Mouse (Mus musculus) C2C12 (cell line): Measurements from ENCODE around the gene Fam155a. TPM values are rescaled to one million over a fixed set of nuclear protein-coding genes. Genes with fewer than 3 reads are reported as not detected.

ENCODE experiments used
- H3K27me3 ChIP-seq: one replicate; pipeline ENCODE4 v1.6.1; 2011; ENCODE audit not compliant: control insufficient read depth, insufficient read depth, insufficient read length
- H3K36me3 ChIP-seq: one replicate; pipeline ENCODE4 v1.6.1; 2011; ENCODE audit not compliant: control insufficient read depth, insufficient read depth
- H3K4me3 ChIP-seq: one replicate; pipeline ENCODE4 v1.5.1; 2011; ENCODE audit warnings: mild to moderate bottlenecking, control low read depth; ENCODE audit not compliant: poor library complexity, insufficient read depth, severe bottlenecking
- H3K79me2 ChIP-seq: one replicate; pipeline ENCODE4 v1.6.1; 2011; ENCODE audit not compliant: control insufficient read depth, insufficient read depth
- H3K79me3 ChIP-seq: one replicate; pipeline ENCODE4 v1.6.1; 2011; ENCODE audit warnings: low read depth, control low read depth
- H3ac ChIP-seq: one replicate; pipeline ENCODE3; 2011; ENCODE audit warnings: low read depth; ENCODE audit not compliant: control insufficient read depth, insufficient read length
- CEBPB ChIP-seq: IDR thresholded peaks from one replicate; pipeline ENCODE4 v1.6.1; 2011; ENCODE audit warnings: low read depth, mild to moderate bottlenecking, control low read depth, moderate library complexity
- CTCF ChIP-seq: IDR thresholded peaks from one replicate; pipeline ENCODE4 v1.5.1; 2011; ENCODE audit not compliant: control insufficient read depth, insufficient read depth, insufficient read length
- FOSL1 ChIP-seq: IDR thresholded peaks from one replicate; pipeline ENCODE4 v1.8.0; 2011; ENCODE audit warnings: mild to moderate bottlenecking, low read length; ENCODE audit not compliant: poor library complexity, insufficient read depth, severe bottlenecking
- MAX ChIP-seq: IDR thresholded peaks from one replicate; pipeline ENCODE4 v1.6.1; 2011; ENCODE audit warnings: mild to moderate bottlenecking, control low read depth
- MYOD1 ChIP-seq: IDR thresholded peaks from one replicate; pipeline ENCODE4 v1.6.1; 2011; ENCODE audit warnings: low read depth; ENCODE audit not compliant: control insufficient read depth, insufficient read length
- MYOG ChIP-seq: IDR thresholded peaks from one replicate; pipeline ENCODE4 v1.6.1; 2011; ENCODE audit not compliant: control insufficient read depth, insufficient read length; ENCODE audit errors: extremely low read depth
- USF1 ChIP-seq: IDR thresholded peaks from one replicate; pipeline ENCODE4 v1.6.1; 2011; ENCODE audit warnings: low read depth, mild to moderate bottlenecking, control low read depth, moderate library complexity
- polyA plus RNA-seq: library from polyadenylated mRNA; unstranded; fragments of >200 nt; fragmentation: generic; extraction: Trizol; gene quantifications from one replicate; pipeline ENCODE4 v1.2.1, GENCODE M21; 2012; ENCODE audit warnings: missing spikeins

Fam155a gene
- polyA plus RNA-seq, 1 experiment, result not detected

GRCm38 (mm10) chr8:9335285-9335932 lies 435.6 kb downstream of the Fam155a start:
- Histone ChIP-seq H3K36me3 (no peaks in the 10 kb centered on the region), H3K4me3 (no peak overlapping the region), H3K79me3 (no peaks in the 10 kb centered on the region), H3K27me3 (no peaks in the 10 kb centered on the region), H3K79me2 (no peaks in the 10 kb centered on the region), H3ac (no peak overlapping the region)
- TF ChIP-seq CEBPB, result no peak
- no peak for TF ChIP-seq MAX
- TF ChIP-seq CTCF, result no peak
- no peak for TF ChIP-seq MYOD1
- TF ChIP-seq FOSL1, result no peak

- Histone ChIP-seq H3K27me3 (no peaks in the 10 kb centered on the region), H3K36me3 (no peaks in the 10 kb centered on the region), H3K4me3 (no peak overlapping the region), H3ac (no peak overlapping the region), H3K79me2 (no peaks in the 10 kb centered on the region), H3K79me3 (no peaks in the 10 kb centered on the region)
- no peak for TF ChIP-seq FOSL1
- TF ChIP-seq MYOG, result no peak
- TF ChIP-seq MAX, result no peak
- no peak for TF ChIP-seq CTCF
- no peak for TF ChIP-seq CEBPB
- no peak for TF ChIP-seq USF1
- TF ChIP-seq MYOD1, result no peak
Observed at GRCm38 (mm10) chr8:9332766-9333165, 438.2 kb downstream of the Fam155a start.

DNA sequence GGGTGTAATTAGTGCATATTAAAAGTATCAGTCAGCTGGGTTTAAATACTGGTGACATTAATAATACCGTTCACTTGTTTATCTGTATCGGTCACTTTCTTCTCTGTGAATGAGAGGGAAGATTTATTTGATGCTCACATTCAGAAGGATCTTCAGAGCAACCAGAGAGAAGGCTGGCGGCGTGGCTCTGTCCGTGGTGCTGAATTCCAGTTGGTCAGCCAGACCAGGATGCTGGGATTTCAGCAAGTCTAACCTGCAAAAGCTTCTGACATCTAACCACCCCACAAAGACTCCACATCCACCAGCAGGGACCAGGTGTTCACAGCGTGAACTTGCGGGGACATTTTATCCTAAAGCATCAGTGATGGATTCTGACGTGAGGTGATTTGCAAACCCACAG lies 461.5 kb downstream of the Fam155a start:
- no peak for TF ChIP-seq CEBPB
- TF ChIP-seq MYOG, result no peak
- no peak for TF ChIP-seq CTCF
- TF ChIP-seq MAX, result no peak
- TF ChIP-seq MYOD1, result no peak
- TF ChIP-seq FOSL1, result no peak
- no peak for TF ChIP-seq USF1
- H3ac ChIP-seq, result no peak overlapping the region
- no peaks in the 10 kb centered on the region for H3K79me3 ChIP-seq
- no peaks in the 10 kb centered on the region for H3K27me3 ChIP-seq
- H3K4me3 ChIP-seq, result no peak overlapping the region
- no peaks in the 10 kb centered on the region for H3K79me2 ChIP-seq
- H3K36me3 ChIP-seq, result no peaks in the 10 kb centered on the region

GRCm38 (mm10) chr8:9303526-9304135 lies 467.3 kb downstream of the Fam155a start:
- TF ChIP-seq MAX (no peak), FOSL1 (no peak), MYOD1 (no peak), USF1 (no peak), CTCF (no peak), MYOG (no peak), CEBPB (no peak)

DNA sequence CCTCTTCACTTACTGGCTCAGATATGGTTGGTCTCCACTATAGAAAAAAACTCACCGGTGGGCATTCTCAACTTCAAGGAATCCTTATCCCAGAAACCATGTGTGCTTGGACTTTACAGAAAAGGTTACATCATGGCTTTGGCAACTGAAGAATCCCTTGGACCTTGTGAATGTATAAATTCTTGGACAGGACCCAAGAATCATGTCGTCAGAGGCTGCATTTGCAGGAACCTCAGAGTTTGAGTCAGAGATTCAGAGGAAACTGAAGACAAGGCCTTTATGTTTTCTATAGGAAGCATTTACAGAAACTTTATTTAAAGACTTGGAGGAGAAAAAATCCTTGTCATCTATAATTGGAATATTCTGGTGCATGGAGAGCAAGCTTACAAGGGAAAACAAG lies 475.9 kb downstream of the Fam155a start:
- Histone ChIP-seq H3K79me3 (no peaks in the 10 kb centered on the region), H3ac (no peak overlapping the region), H3K27me3 (no peaks in the 10 kb centered on the region), H3K4me3 (no peak overlapping the region), H3K79me2 (no peaks in the 10 kb centered on the region), H3K36me3 (no peaks in the 10 kb centered on the region)
- TF ChIP-seq MYOG (no peak), MYOD1 (no peak)

More at GRCm38 (mm10) chr8:9303526-9304135, 467.3 kb downstream of the Fam155a start:
- Histone ChIP-seq H3K36me3 (no peaks in the 10 kb centered on the region), H3K79me3 (no peaks in the 10 kb centered on the region), H3ac (no peak overlapping the region), H3K27me3 (no peaks in the 10 kb centered on the region), H3K4me3 (no peak overlapping the region), H3K79me2 (no peaks in the 10 kb centered on the region)

- H3K36me3 ChIP-seq, result no peaks in the 10 kb centered on the region
- no peak overlapping the region for H3K4me3 ChIP-seq
- H3K79me2 ChIP-seq, result no peaks in the 10 kb centered on the region
- TF ChIP-seq MYOD1 (no peak), FOSL1 (no peak), CTCF (no peak), USF1 (no peak), CEBPB (no peak), MAX (no peak), MYOG (no peak)
- no peak overlapping the region for H3ac ChIP-seq
- no peaks in the 10 kb centered on the region for H3K27me3 ChIP-seq
- no peaks in the 10 kb centered on the region for H3K79me3 ChIP-seq
Observed at GRCm38 (mm10) chr8:9292532-9292931, 478.4 kb downstream of the Fam155a start.
